Mouse (Mus musculus): ENCODE measurements around the gene Erbin.

GRCm38 (mm10) chr13:103921831-103922380 lies 1.6 kb upstream of the Erbin start:
- no peak for TF ChIP-seq CHD2 (IDR thresholded peaks at IDR 0.05; ENCODE audit: low read depth, low read length)
- TF ChIP-seq MAFK (IDR thresholded peaks at IDR 0.05; ENCODE audit: insufficient read depth, low read depth, low read length) = no peak
- TF ChIP-seq ZC3H11A (IDR thresholded peaks at IDR 0.05; ENCODE audit: borderline replicate concordance, low read depth, low read length) = no peak
- TF ChIP-seq ZNF384 (IDR thresholded peaks at IDR 0.05; ENCODE audit: low read depth, low read length) = no peak

Measured in ES-E14 (cell line).